Mouse (Mus musculus) embryonic fibroblast, embryonic 13.5 days (primary cell): Measurements from ENCODE around the gene Asb7.

Experiments
- CTCF ChIP-seq: IDR thresholded peaks from 2 replicates; pipeline ENCODE4 v1.5.1; 2011; ENCODE audit warnings: mild to moderate bottlenecking, control low read depth, low read length, moderate library complexity, borderline replicate concordance; ENCODE audit not compliant: insufficient read depth
- POLR2A ChIP-seq: IDR thresholded peaks from 2 replicates; pipeline ENCODE4 v1.6.1; 2011; ENCODE audit warnings: low read depth, mild to moderate bottlenecking, control low read depth, low read length, moderate library complexity

DNA sequence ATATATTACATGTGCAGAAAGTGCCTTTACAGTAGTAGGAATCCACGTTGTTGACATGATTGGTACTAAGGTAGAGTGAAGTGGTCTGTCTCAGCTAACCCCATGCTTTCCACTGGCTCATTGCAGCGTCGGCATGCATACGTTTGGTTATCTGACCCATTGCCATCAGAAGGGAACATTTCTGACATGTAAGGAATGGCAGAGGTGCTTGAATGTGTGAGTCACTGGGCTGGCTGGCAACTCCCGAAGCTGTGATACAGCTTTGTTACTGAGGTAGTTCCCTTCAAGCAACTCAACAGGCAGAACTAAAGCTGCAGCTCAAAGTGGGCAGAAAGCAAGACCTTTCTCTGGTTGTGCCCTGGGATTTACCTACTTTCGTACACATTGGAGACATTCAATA lies 45.6 kb upstream of the Asb7 start:
- TF ChIP-seq CTCF (no peak), POLR2A (no peak)
